Mouse (Mus musculus) heart, postnatal 0 days (tissue): Measurements from ENCODE around the gene Mical2.
A peak's percentile ranks its signal among the peaks of the same experiment; 100 is the strongest.

ENCODE experiments used
- CTCF ChIP-seq: IDR thresholded peaks from 2 replicates; pipeline ENCODE4 v1.5.1; 2016; ENCODE audit warnings: antibody characterized with exemption, control low read depth, low read depth
- EP300 ChIP-seq: IDR thresholded peaks from 2 replicates; pipeline ENCODE4 v1.6.1; 2016; ENCODE audit warnings: antibody characterized with exemption, low read depth

- TF ChIP-seq CTCF (peak; percentile 30), EP300 (no peak)
These were observed 9.8 kb upstream of the Mical2 start for GRCm38 (mm10) chr7:112215871-112216270.
